Mouse (Mus musculus) heart, postnatal 10 days (tissue): Measurements from ENCODE around the gene Ipo5. TPM values are rescaled to one million over a fixed set of nuclear protein-coding genes. Genes with fewer than 3 reads are reported as not detected.

Experiments used
- total RNA-seq, 2 experiments: library from RNA; stranded (reverse); gene quantifications; 2 replicates each; pipeline ENCODE4 v1.2.3; 2021

Gene Ipo5
- total RNA-seq, 2 experiments from 2014 or later = 97.4 to 102 TPM

Other genes with a start within 250 kb of the Ipo5 start
- 10 to 100 TPM; 31.1 to 32.8 TPM for gene Farp1, start 124.0 kb downstream of the Ipo5 start, total RNA-seq